Mouse (Mus musculus) spleen, adult 2 months (tissue): ENCODE data around the gene Gm20503. TPM values are rescaled to one million over a fixed set of nuclear protein-coding genes. Genes with fewer than 3 reads are reported as not detected.

Experiments
- DNase-seq, 2 experiments: peaks; one replicate each; pipeline versions ENCODE4 v3.0.0 to v3.0.0-alpha.2; 2012 to 2021; ENCODE audit warnings: low spot score in 2 of 2, low read depth in 1 of 2
- H3K27ac ChIP-seq: fragments of 200-500 bp; 2 replicates; pipeline ENCODE4 v1.5.1; 2012; ENCODE audit warnings: low read length, inconsistent platforms; ENCODE audit not compliant: insufficient read depth
- H3K27me3 ChIP-seq: fragments of 200-500 bp; 2 replicates; pipeline ENCODE4 v1.6.1; 2012; ENCODE audit warnings: mild to moderate bottlenecking, moderate library complexity, low read length, inconsistent platforms; ENCODE audit not compliant: control insufficient read depth, insufficient read depth
- H3K36me3 ChIP-seq: fragments of 200-500 bp; 2 replicates; pipeline ENCODE4 v1.6.1; 2012; ENCODE audit warnings: mild to moderate bottlenecking, low read length, inconsistent platforms; ENCODE audit not compliant: control insufficient read depth, insufficient read depth
- H3K4me1 ChIP-seq: fragments of 200-500 bp; 2 replicates; pipeline ENCODE4 v1.6.1; 2011; ENCODE audit warnings: inconsistent platforms; ENCODE audit not compliant: control insufficient read depth, insufficient read depth, insufficient read length
- H3K4me3 ChIP-seq: fragments of 200-500 bp; 2 replicates; pipeline ENCODE4 v1.5.1; 2011; ENCODE audit warnings: mild to moderate bottlenecking, inconsistent platforms; ENCODE audit not compliant: insufficient read depth, insufficient read length; ENCODE audit errors: extremely low read depth
- CTCF ChIP-seq: fragments of 200-500 bp; IDR thresholded peaks from 2 replicates; pipeline ENCODE4 v1.5.1; 2011; ENCODE audit warnings: mild to moderate bottlenecking, inconsistent platforms; ENCODE audit not compliant: insufficient read depth, insufficient read length, insufficient replicate concordance; ENCODE audit errors: extremely low read depth
- POLR2A ChIP-seq: fragments of 200-500 bp; IDR thresholded peaks from 2 replicates; pipeline ENCODE4 v1.6.1; 2011; ENCODE audit warnings: low read depth, low read length, inconsistent platforms
- WGBS: fragments of 180-500 bp; shearing (Covaris S2); methylation state at CpG from one replicate; pipeline ENCODE4 v1.1.7; 2018; 5-methylcytosine and 5-hydroxymethylcytosine counted together
- polyA plus RNA-seq: library from polyadenylated mRNA; depleted of rRNA; stranded (reverse); fragments of >200 nt; gene quantifications from 2 replicates; pipeline ENCODE4 v1.2.3, GENCODE M21; 2012

Gene Gm20503
- polyA plus RNA-seq, 1 experiment, result not detected

- H3K27me3 ChIP-seq, result no peaks in the 10 kb centered on the region
- H3K27ac ChIP-seq, result no peak within 1 kb of the TSS
- no peaks in the 10 kb centered on the region for H3K36me3 ChIP-seq
- no peaks in the 10 kb centered on the region for H3K4me1 ChIP-seq
- DNase-seq, result no peak
- TF ChIP-seq CTCF, result no peak
- TF ChIP-seq POLR2A, result no peak
- 84% methylated on average over 4 of the region's 4 CpGs for WGBS
- no peak within 1 kb of the TSS for H3K4me3 ChIP-seq
Measured at GRCm38 (mm10) chr4:58994762-58995161, 8.2 kb upstream of the Gm20503 start, which contains the start of gene Dnajc25. Gene Dnajc25 (plus strand): TSS chr4:58995062.

- TF ChIP-seq CTCF (no peak), POLR2A (no peak)
- no peaks in the 10 kb centered on the region for H3K36me3 ChIP-seq
- H3K4me3 ChIP-seq, result no peak overlapping the region
- no peak overlapping the region for H3K27ac ChIP-seq
- H3K4me1 ChIP-seq, result no peaks in the 10 kb centered on the region
- H3K27me3 ChIP-seq, result no peaks in the 10 kb centered on the region
- 80% methylated on average over 8 of the region's 8 CpGs for WGBS
- DNase-seq, result no peak
Measured at GRCm38 (mm10) chr4:58995251-58995693, 7.7 kb upstream of the Gm20503 start.

- H3K27ac ChIP-seq, result no peak overlapping the region
- no peak for TF ChIP-seq CTCF
- 87% methylated on average over 5 of the region's 5 CpGs for WGBS
- no peaks in the 10 kb centered on the region for H3K27me3 ChIP-seq
- H3K36me3 ChIP-seq, result no peaks in the 10 kb centered on the region
- DNase-seq, result no peak
- H3K4me3 ChIP-seq, result no peak overlapping the region
- no peaks in the 10 kb centered on the region for H3K4me1 ChIP-seq
Measured at GRCm38 (mm10) chr4:58997081-58997480, 5.9 kb upstream of the Gm20503 start.

- no peaks in the 10 kb centered on the region for H3K27me3 ChIP-seq
- H3K27ac ChIP-seq, result no peak overlapping the region
Measured at GRCm38 (mm10) chr4:58998688-58999087, 4.3 kb upstream of the Gm20503 start.

GRCm38 (mm10) chr4:58999686-59000085 lies 3.3 kb upstream of the Gm20503 start:
- DNase-seq, result peak; percentile 40 to 64
- Histone ChIP-seq H3K27ac (no peak overlapping the region), H3K4me1 (peaks cover 4% of the 10 kb centered on the region; the same call in 1 of the 2 replicates), H3K36me3 (no peaks in the 10 kb centered on the region), H3K27me3 (no peaks in the 10 kb centered on the region), H3K4me3 (no peak overlapping the region)
- TF ChIP-seq CTCF, result peak; percentile 76; the same call in 1 of the 2 replicates
- TF ChIP-seq POLR2A, result no peak
- WGBS, result 1% methylated on average over 2 of the region's 2 CpGs

More at GRCm38 (mm10) chr4:58998688-58999087, 4.3 kb upstream of the Gm20503 start:
- TF ChIP-seq CTCF, result no peak
- no peak for TF ChIP-seq POLR2A
- no peaks in the 10 kb centered on the region for H3K36me3 ChIP-seq
- peaks cover 2% of the 10 kb centered on the region; the same call in 1 of the 2 replicates for H3K4me1 ChIP-seq
- DNase-seq, result no peak
- WGBS, result 91% methylated on average over 1 of the region's 1 CpGs
- no peak overlapping the region for H3K4me3 ChIP-seq

- H3K4me3 ChIP-seq, result no peak overlapping the region
- no peaks in the 10 kb centered on the region for H3K36me3 ChIP-seq
- WGBS, result 8% methylated on average over 2 of the region's 2 CpGs
- TF ChIP-seq POLR2A, result no peak
- no peak for TF ChIP-seq CTCF
- no peak overlapping the region for H3K27ac ChIP-seq
- no peaks in the 10 kb centered on the region for H3K27me3 ChIP-seq
- peaks cover 6% of the 10 kb centered on the region; the same call in 1 of the 2 replicates for H3K4me1 ChIP-seq
- DNase-seq, result peak; percentile 46 to 71
Measured at GRCm38 (mm10) chr4:59000614-59001013, 2.4 kb upstream of the Gm20503 start.

GRCm38 (mm10) chr4:59003806-59004200 lies 793 bp downstream of the Gm20503 start:
- peaks cover 8% of the 10 kb centered on the region; the same call in 1 of the 2 replicates for H3K4me1 ChIP-seq
- 0 out of 2 replicates have a peak overlapping the region, but pooled peaks have one; percentile 68 for H3K27ac ChIP-seq
- 52% methylated on average over 7 of the region's 7 CpGs for WGBS
- peak overlapping the region; percentile 87 for H3K4me3 ChIP-seq
- no peaks in the 10 kb centered on the region for H3K27me3 ChIP-seq
- no peak for DNase-seq
- no peak for TF ChIP-seq CTCF
- TF ChIP-seq POLR2A, result no peak
- no peaks in the 10 kb centered on the region for H3K36me3 ChIP-seq
